Mouse (Mus musculus) T-cell, adult 2 months (primary cell): ENCODE measurements around the gene Gm20906.
"Not testable (repeated sequence)": the region's sequence is repeated elsewhere in the genome, so short reads cannot be mapped to it uniquely, and the experiment has no call there.

ENCODE experiments used
- DNase-seq: peaks from one replicate; pipeline ENCODE4 v3.0.0; 2022; ENCODE audit warnings: low spot score

The Gm20906 gene

DNA sequence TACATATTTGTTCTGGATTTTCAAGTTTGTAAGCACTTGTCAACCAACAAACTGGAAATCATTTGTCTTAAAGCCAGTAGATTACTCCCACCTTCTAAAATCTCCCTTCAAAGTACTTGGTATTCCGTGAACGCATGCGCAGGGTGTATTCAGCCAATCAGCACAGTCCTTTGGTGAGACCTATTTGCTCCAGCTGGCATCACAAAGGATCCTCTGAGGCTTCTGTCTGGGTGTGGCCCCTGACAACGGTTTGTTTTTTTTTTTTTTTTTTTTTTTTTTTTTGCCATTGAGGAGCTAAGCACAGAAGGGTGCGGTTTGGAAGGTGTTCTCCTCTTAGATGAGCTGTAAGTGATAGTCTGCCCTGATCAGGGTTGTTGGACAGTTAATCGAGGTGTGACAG is at the start of gene Gm20906:
Gm20906 (plus strand) TSS at position 301 of the 400 bp plus-strand sequence.
- not testable (repeated sequence) for DNase-seq
